In genomic region chr19:18650473-18650872, GRCm38 (mm10) we compare ENCODE assay signal across 28 mouse cellular contexts. TPM values are rescaled to one million over a fixed set of nuclear protein-coding genes. Genes with fewer than 3 reads are reported as not detected.
A peak's percentile ranks its signal among the peaks of the same experiment; 100 is the strongest.
DNase-seq lines count a peak whose midpoint lies in the region; ATAC-seq and TF ChIP-seq lines count a peak whose summit lies in the region.
"Had no signal": no experiment of that assay in that cellular context is flagged by ENCODE, and none has a peak within 500 bp of the region (broad histone marks: within the 10 kb centered on the region; RNA-seq: fewer than 3 reads in every experiment).

No protein-coding gene starts in this region.

- ATAC-seq in erythroblast, adult 5-6 weeks (replicated peaks; ENCODE audit: low FRiP score, poor library complexity, severe bottlenecking), result no peak
- ATAC-seq in common myeloid progenitor, adult 5-6 weeks (replicated peaks; ENCODE audit: low read depth, poor library complexity, severe bottlenecking), result peak; percentile 40
- ATAC-seq in liver, embryonic 14.5 days (ENCODE audit: insufficient read depth), result peak; percentile 40; the same call in 1 of the 2 replicates
- peak; percentile 33 for ATAC-seq in megakaryocyte progenitor cell, adult 5-6 weeks (replicated peaks; ENCODE audit: poor library complexity)
- ATAC-seq in kidney, embryonic 14.5 days (ENCODE audit: low FRiP score, low TSS enrichment), result no peak
- ATAC-seq in midbrain, postnatal 0 days (ENCODE audit: low FRiP score), result no peak
- ATAC-seq: forebrain, embryonic 16.5 days; intestine, embryonic 16.5 days; lung, postnatal 0 days had no signal

- H3K27ac ChIP-seq in liver, embryonic 14.5 days, result peak overlapping the region; percentile 63
- no peak overlapping the region for H3K27ac ChIP-seq in kidney, embryonic 14.5 days (ENCODE audit: low read depth, low read length)
- H3K27ac ChIP-seq in midbrain, postnatal 0 days (ENCODE audit: low read depth, low read length), result no peak overlapping the region
- H3K27ac ChIP-seq: forebrain, embryonic 10.5 days; hindbrain, embryonic 12.5 days; limb, embryonic 12.5 days; midbrain, embryonic 12.5 days; neural tube, embryonic 15.5 days; stomach, embryonic 15.5 days had no signal

- no peak for DNase-seq in liver, embryonic 14.5 days (ENCODE audit: low read depth in 3 of 3, low spot score in 3 of 3)
- no peak for DNase-seq in kidney, adult 18-20 months
- no peak for DNase-seq in midbrain, postnatal 0 days (ENCODE audit: low spot score)
- DNase-seq: adrenal gland, adult 8-10 months; cerebellum, adult 2 months; cerebellum, postnatal 14 days; gastrocnemius, postnatal 10 days; heart, postnatal 36 days; kidney, adult 9 months; kidney, postnatal 14 days; lung, adult 18-20 months; retina, postnatal 1 day; right cerebral cortex, postnatal 14 days had no signal

- peaks cover 69% of the 10 kb centered on the region for H3K4me1 ChIP-seq in erythroblast, embryonic 14.5 days (ENCODE audit: control insufficient read depth)
- peaks cover 40 to 59% of the 10 kb centered on the region in 2 experiments for H3K4me1 ChIP-seq in liver, embryonic 14.5 days (replicated peaks; ENCODE audit: control insufficient read depth in 2 of 2, insufficient read depth in 2 of 2, low read length in 1 of 2)
- no peaks in the 10 kb centered on the region for H3K4me1 ChIP-seq in kidney, embryonic 14.5 days (ENCODE audit: control insufficient read depth, insufficient read depth, low read length)
- no peaks in the 10 kb centered on the region for H3K4me1 ChIP-seq in midbrain, postnatal 0 days (ENCODE audit: insufficient read depth, low read length)
- H3K4me1 ChIP-seq: hindbrain, embryonic 12.5 days; limb, embryonic 12.5 days; midbrain, embryonic 12.5 days; neural tube, embryonic 15.5 days; stomach, embryonic 15.5 days had no signal

- no peaks in the 10 kb centered on the region for H3K9me3 ChIP-seq in erythroblast, embryonic 14.5 days (ENCODE audit: control insufficient read depth, low read length)
- no peaks in the 10 kb centered on the region for H3K9me3 ChIP-seq in liver, embryonic 14.5 days (ENCODE audit: control insufficient read depth, low read length)
- no peaks in the 10 kb centered on the region for H3K9me3 ChIP-seq in kidney, embryonic 14.5 days (ENCODE audit: control insufficient read depth, low read length)
- no peaks in the 10 kb centered on the region for H3K9me3 ChIP-seq in midbrain, postnatal 0 days (ENCODE audit: low read length)
- H3K9me3 ChIP-seq: forebrain, embryonic 10.5 days; hindbrain, embryonic 12.5 days; limb, embryonic 12.5 days; midbrain, embryonic 12.5 days; neural tube, embryonic 15.5 days; stomach, embryonic 15.5 days had no signal

- H3K4me3 ChIP-seq in erythroblast, embryonic 14.5 days (replicated peaks), result peak overlapping the region; percentile 4
- no peak overlapping the region for H3K4me3 ChIP-seq in liver, embryonic 14.5 days (ENCODE audit: insufficient read depth in 1 of 2, low read depth in 2 of 2, low read length in 2 of 2)
- H3K4me3 ChIP-seq in kidney, embryonic 14.5 days (ENCODE audit: low read length), result no peak overlapping the region
- H3K4me3 ChIP-seq in midbrain, postnatal 0 days (ENCODE audit: low read depth, low read length), result no peak overlapping the region
- H3K4me3 ChIP-seq: forebrain, embryonic 10.5 days; hindbrain, embryonic 12.5 days; limb, embryonic 12.5 days; midbrain, embryonic 12.5 days; neural tube, embryonic 15.5 days; stomach, embryonic 15.5 days had no signal

- peaks cover 3% of the 10 kb centered on the region for H3K36me3 ChIP-seq in erythroblast, embryonic 14.5 days (ENCODE audit: control insufficient read depth)
- H3K36me3 ChIP-seq in liver, embryonic 14.5 days (replicated peaks; ENCODE audit: control insufficient read depth, insufficient read depth, low read depth), result no peaks in the 10 kb centered on the region
- no peaks in the 10 kb centered on the region for H3K36me3 ChIP-seq in kidney, embryonic 14.5 days (ENCODE audit: control insufficient read depth, insufficient read depth, low read length)
- H3K36me3 ChIP-seq in midbrain, postnatal 0 days (ENCODE audit: insufficient read depth, low read length), result no peaks in the 10 kb centered on the region
- H3K36me3 ChIP-seq: forebrain, embryonic 10.5 days; hindbrain, embryonic 12.5 days; limb, embryonic 12.5 days; midbrain, embryonic 12.5 days; neural tube, embryonic 15.5 days; stomach, embryonic 15.5 days had no signal

- TF ChIP-seq EP300 in liver, embryonic 14.5 days (IDR thresholded peaks at IDR 0.05; ENCODE audit: low read depth), result no peak

- H3K27me3 ChIP-seq in erythroblast, embryonic 14.5 days (ENCODE audit: control insufficient read depth), result no peaks in the 10 kb centered on the region
- H3K27me3 ChIP-seq in liver, embryonic 14.5 days (ENCODE audit: control insufficient read depth, insufficient read depth, low read length), result no peaks in the 10 kb centered on the region
- no peaks in the 10 kb centered on the region for H3K27me3 ChIP-seq in kidney, embryonic 14.5 days (ENCODE audit: control insufficient read depth, insufficient read depth, low read length)
- H3K27me3 ChIP-seq in midbrain, postnatal 0 days (ENCODE audit: insufficient read depth, low read length), result no peaks in the 10 kb centered on the region
- H3K27me3 ChIP-seq: hindbrain, embryonic 12.5 days; limb, embryonic 12.5 days; midbrain, embryonic 12.5 days; neural tube, embryonic 15.5 days; stomach, embryonic 15.5 days had no signal

- WGBS in liver, embryonic 14.5 days (ENCODE audit: insufficient replicate concordance), result 16% methylated on average over 6 of the region's 6 CpGs
- 77% methylated on average over 6 of the region's 6 CpGs for WGBS in kidney, embryonic 14.5 days
- WGBS in midbrain, postnatal 0 days, result 86% methylated on average over 6 of the region's 6 CpGs

- H3K4me2 ChIP-seq in liver, embryonic 14.5 days (ENCODE audit: low read depth), result peak overlapping the region; percentile 50
- no peak overlapping the region for H3K4me2 ChIP-seq in kidney, embryonic 14.5 days (replicated peaks; ENCODE audit: low read depth, low read length)
- no peak overlapping the region for H3K4me2 ChIP-seq in midbrain, postnatal 0 days (ENCODE audit: low read depth, low read length, poor library complexity, severe bottlenecking)
- H3K4me2 ChIP-seq: heart, embryonic 11.5 days; hindbrain, embryonic 12.5 days; limb, embryonic 12.5 days; midbrain, embryonic 12.5 days; neural tube, embryonic 15.5 days; stomach, embryonic 15.5 days had no signal

- H3K9ac ChIP-seq in liver, embryonic 14.5 days (replicated peaks), result peak overlapping the region; percentile 37; the same call in 1 of the 2 replicates
- H3K9ac ChIP-seq in kidney, embryonic 14.5 days (ENCODE audit: low read depth, low read length), result no peak overlapping the region
- no peak overlapping the region for H3K9ac ChIP-seq in midbrain, postnatal 0 days (replicated peaks; ENCODE audit: low read length, poor library complexity, severe bottlenecking)
- H3K9ac ChIP-seq: hindbrain, embryonic 12.5 days; limb, embryonic 12.5 days; midbrain, embryonic 12.5 days; neural tube, embryonic 15.5 days; stomach, embryonic 15.5 days had no signal

- no peak for TF ChIP-seq CTCF in liver, embryonic 14.5 days (IDR thresholded peaks at IDR 0.05; ENCODE audit: low read depth)
- no peak for TF ChIP-seq CTCF in midbrain, postnatal 0 days (IDR thresholded peaks at IDR 0.05)

RNA-seq across cellular contexts. Expression of gene Nmrk1, which starts 18.7 kb away (rescaled TPM):
- polyA plus RNA-seq in erythroblast, embryonic 14.5 days (2012), result not detected in 2 replicates
- total RNA-seq in erythroblast, adult 5-6 weeks (2015; ENCODE audit: low replicate concordance), result 0.63 and 1.7 TPM in 2 replicates
- total RNA-seq in erythroblast, adult 5-6 weeks (2017; ENCODE audit: low replicate concordance), result 1.1 and 1.8 TPM in 2 replicates
- total RNA-seq in common myeloid progenitor, adult 5-6 weeks (2017), result 4.0 and 7.6 TPM in 2 replicates
- polyA plus RNA-seq in liver, embryonic 14.5 days (2012; rRNA removed), result 3.3 and 3.5 TPM in 2 replicates
- polyA plus RNA-seq in liver, embryonic 14.5 days (2014; fragmentation: Nextera tagmentation; extraction: Ambion mirVana), result 2.6 and 3.5 TPM in 2 replicates
- total RNA-seq in megakaryocyte progenitor cell, adult 5-6 weeks (2015), result 10.1 TPM in 2 replicates
- 4.6 and 4.9 TPM in 2 replicates for total RNA-seq in megakaryocyte progenitor cell, adult 5-6 weeks (2017)
- polyA plus RNA-seq in kidney, embryonic 14.5 days (2014; fragmentation: Nextera tagmentation; extraction: Ambion mirVana), result 17.8 and 18.5 TPM in 2 replicates
- total RNA-seq in midbrain, postnatal 0 days (2014; rRNA removed), result 3.4 and 3.9 TPM in 2 replicates
- polyA plus RNA-seq in midbrain, postnatal 0 days (2015; fragmentation: Nextera tagmentation; extraction: Ambion mirVana), result 3.9 and 4.3 TPM in 2 replicates

RNA-seq across cellular contexts. Expression of gene Ostf1, which starts 18.9 kb away (rescaled TPM):
- polyA plus RNA-seq in erythroblast, embryonic 14.5 days (2012), result 12.0 and 12.5 TPM in 2 replicates
- total RNA-seq in erythroblast, adult 5-6 weeks (2015; ENCODE audit: low replicate concordance), result 49.9 and 65.9 TPM in 2 replicates
- total RNA-seq in erythroblast, adult 5-6 weeks (2017; ENCODE audit: low replicate concordance), result 59.0 and 70.4 TPM in 2 replicates
- total RNA-seq in common myeloid progenitor, adult 5-6 weeks (2017), result 99.8 and 109 TPM in 2 replicates
- polyA plus RNA-seq in liver, embryonic 14.5 days (2012; rRNA removed), result 18.5 and 29.8 TPM in 2 replicates
- 56.9 and 58.6 TPM in 2 replicates for polyA plus RNA-seq in liver, embryonic 14.5 days (2014; fragmentation: Nextera tagmentation; extraction: Ambion mirVana)
- 159 and 171 TPM in 2 replicates for total RNA-seq in megakaryocyte progenitor cell, adult 5-6 weeks (2015)
- total RNA-seq in megakaryocyte progenitor cell, adult 5-6 weeks (2017), result 183 and 192 TPM in 2 replicates
- 96.8 and 101 TPM in 2 replicates for polyA plus RNA-seq in kidney, embryonic 14.5 days (2014; fragmentation: Nextera tagmentation; extraction: Ambion mirVana)
- 17.7 and 22.7 TPM in 2 replicates for total RNA-seq in midbrain, postnatal 0 days (2014; rRNA removed)
- polyA plus RNA-seq in midbrain, postnatal 0 days (2015; fragmentation: Nextera tagmentation; extraction: Ambion mirVana), result 32.8 and 37.6 TPM in 2 replicates

RNA-seq across cellular contexts. Expression of gene Carnmt1, which starts 20.1 kb away (rescaled TPM):
- 1.5 and 1.6 TPM in 2 replicates for polyA plus RNA-seq in erythroblast, embryonic 14.5 days (2012)
- 10.2 and 10.9 TPM in 2 replicates for total RNA-seq in erythroblast, adult 5-6 weeks (2015; ENCODE audit: low replicate concordance)
- total RNA-seq in erythroblast, adult 5-6 weeks (2017; ENCODE audit: low replicate concordance), result 9.3 and 11.7 TPM in 2 replicates
- total RNA-seq in common myeloid progenitor, adult 5-6 weeks (2017), result 37.3 and 44.7 TPM in 2 replicates
- 5.2 and 7.7 TPM in 2 replicates for polyA plus RNA-seq in liver, embryonic 14.5 days (2012; rRNA removed)
- polyA plus RNA-seq in liver, embryonic 14.5 days (2014; fragmentation: Nextera tagmentation; extraction: Ambion mirVana), result 23.0 and 27.9 TPM in 2 replicates
- total RNA-seq in megakaryocyte progenitor cell, adult 5-6 weeks (2015), result 34.2 and 38.6 TPM in 2 replicates
- 23.2 and 30.4 TPM in 2 replicates for total RNA-seq in megakaryocyte progenitor cell, adult 5-6 weeks (2017)
- polyA plus RNA-seq in kidney, embryonic 14.5 days (2014; fragmentation: Nextera tagmentation; extraction: Ambion mirVana), result 44.8 TPM in 2 replicates
- total RNA-seq in midbrain, postnatal 0 days (2014; rRNA removed), result 8.2 and 10.7 TPM in 2 replicates
- polyA plus RNA-seq in midbrain, postnatal 0 days (2015; fragmentation: Nextera tagmentation; extraction: Ambion mirVana), result 9.8 and 11.5 TPM in 2 replicates

Comparison
In these comparisons a context has a peak if more than half of its experiments do, and no peak if none do; other contexts are left out.
1. ATAC-seq: peak in common myeloid progenitor, adult 5-6 weeks (single experiment), liver, embryonic 14.5 days (single experiment) and megakaryocyte progenitor cell, adult 5-6 weeks (single experiment); none in erythroblast, adult 5-6 weeks (single experiment), kidney, embryonic 14.5 days (single experiment) and midbrain, postnatal 0 days (single experiment).